Mouse (Mus musculus) right cerebral cortex, adult 18-20 months (tissue): ENCODE measurements around the gene Hdgf.

ENCODE experiments used
- DNase-seq: peaks from one replicate; pipeline ENCODE4 v3.0.0; 2022; ENCODE audit warnings: mixed read lengths

Gene Hdgf

GRCm38 (mm10) chr3:87947056-87947810, 41.1 kb downstream of the Hdgf start:
- no peak for DNase-seq

- DNase-seq, result no peak
Measured at GRCm38 (mm10) chr3:87947811-87948199, 41.7 kb downstream of the Hdgf start.

GRCm38 (mm10) chr3:87948378-87949265, 42.5 kb downstream of the Hdgf start, which contains the start of gene Crabp2:
Gene Crabp2 (plus strand): TSS chr3:87948666.
- no peak for DNase-seq

- DNase-seq, result no peak
Measured at GRCm38 (mm10) chr3:87949266-87949954, 43.3 kb downstream of the Hdgf start.

GRCm38 (mm10) chr3:87949955-87950515, 43.9 kb downstream of the Hdgf start:
- no peak for DNase-seq

- no peak for DNase-seq
Measured at GRCm38 (mm10) chr3:87951946-87952345, 45.8 kb downstream of the Hdgf start.

- DNase-seq, result no peak
Measured at GRCm38 (mm10) chr3:87952440-87952839, 46.3 kb downstream of the Hdgf start.

GRCm38 (mm10) chr3:87958056-87958455, 51.9 kb downstream of the Hdgf start:
- no peak for DNase-seq

GRCm38 (mm10) chr3:87958476-87958875, 52.4 kb downstream of the Hdgf start:
- no peak for DNase-seq

- DNase-seq, result no peak
Measured at GRCm38 (mm10) chr3:87958967-87959366, 52.8 kb downstream of the Hdgf start.

- no peak for DNase-seq
Measured at GRCm38 (mm10) chr3:87959371-87959770, 53.2 kb downstream of the Hdgf start.

- no peak for DNase-seq
Measured at GRCm38 (mm10) chr3:87960191-87960585, 54.1 kb downstream of the Hdgf start.

- DNase-seq, result peak; percentile 79
Measured at GRCm38 (mm10) chr3:87960586-87961191, 54.6 kb downstream of the Hdgf start.
